Mouse (Mus musculus): ENCODE data around the gene Gm43951.

The Gm43951 gene

GRCm38 (mm10) chr11:72206341-72207203, at the start of gene Gm43951:
Gene Gm43951 (minus strand): TSS chr11:72206840.
- in situ Hi-C loops (cut with MboI) = no loop called here

- in situ Hi-C loops (cut with MboI) = no loop called here
Measured at GRCm38 (mm10) chr11:72256441-72256840, 49.8 kb upstream of the Gm43951 start.

GRCm38 (mm10) chr11:72255629-72256028, 49.0 kb upstream of the Gm43951 start:
- in situ Hi-C loops (cut with MboI) = no loop called here

DNA sequence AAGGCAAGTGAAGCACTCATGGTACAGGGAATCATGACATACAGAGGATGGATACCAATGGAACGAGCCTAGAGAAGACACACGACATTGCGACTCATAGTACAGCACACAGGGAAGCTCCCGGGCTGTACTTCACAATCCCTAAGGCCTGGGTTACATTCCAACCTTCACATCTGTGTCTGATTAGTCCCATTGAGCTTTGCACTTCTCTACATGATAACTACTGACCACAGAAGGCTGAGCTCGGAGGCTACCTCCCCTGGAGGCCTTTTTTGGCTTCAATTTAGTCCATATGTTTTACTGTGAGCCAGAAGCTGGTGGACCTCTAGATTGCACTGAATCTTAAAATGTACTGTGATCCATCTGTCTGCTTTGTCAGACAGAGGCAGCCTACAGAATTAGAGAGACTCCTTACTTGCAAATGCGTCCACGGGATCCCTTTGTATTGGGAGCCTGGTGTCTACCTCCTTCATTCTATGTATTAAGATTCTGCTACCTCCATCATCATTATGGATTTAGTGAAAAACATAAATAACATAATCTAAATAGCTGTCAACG, 38.6 kb upstream of the Gm43951 start:
- in situ Hi-C loops (cut with MboI) = no loop called here

DNA sequence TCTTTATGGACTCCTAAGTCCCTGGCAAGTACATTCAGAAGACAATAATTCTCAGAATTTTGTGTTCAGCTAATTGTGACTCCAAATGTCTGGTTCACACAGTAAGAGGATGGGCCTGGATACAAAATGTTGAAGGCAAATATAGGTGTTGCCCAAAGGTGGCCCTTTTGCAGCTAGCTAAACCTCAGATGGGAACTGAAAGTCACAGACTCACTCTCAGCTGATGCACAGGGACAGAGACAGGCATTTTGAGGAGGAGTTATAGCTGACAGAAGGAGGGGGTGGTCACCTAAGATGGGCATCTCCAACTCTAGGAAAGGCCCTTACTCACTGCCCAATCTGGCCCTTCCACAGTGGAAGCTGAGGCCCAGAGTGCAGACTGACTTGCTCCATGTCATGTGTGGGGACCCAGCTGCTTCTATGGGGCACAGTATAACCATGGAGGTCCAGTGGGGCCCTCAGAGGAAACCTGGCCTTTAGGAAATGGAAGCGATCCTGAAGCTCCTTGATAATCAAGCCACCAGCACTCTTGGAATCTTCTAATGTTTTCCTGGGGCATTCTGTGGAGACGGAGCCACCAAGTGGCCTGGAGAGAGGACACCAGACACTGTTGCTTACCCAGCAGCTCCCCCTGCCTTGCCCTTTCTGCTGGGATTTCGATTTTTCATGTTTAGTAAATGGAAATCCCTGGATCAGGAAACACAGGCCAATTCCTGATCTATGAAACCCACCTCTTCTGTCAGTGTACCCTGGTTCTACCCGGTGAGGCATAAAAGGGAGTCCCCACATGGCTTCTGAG, 33.6 kb upstream of the Gm43951 start:
- in situ Hi-C loops (cut with MboI) = no loop called here

DNA sequence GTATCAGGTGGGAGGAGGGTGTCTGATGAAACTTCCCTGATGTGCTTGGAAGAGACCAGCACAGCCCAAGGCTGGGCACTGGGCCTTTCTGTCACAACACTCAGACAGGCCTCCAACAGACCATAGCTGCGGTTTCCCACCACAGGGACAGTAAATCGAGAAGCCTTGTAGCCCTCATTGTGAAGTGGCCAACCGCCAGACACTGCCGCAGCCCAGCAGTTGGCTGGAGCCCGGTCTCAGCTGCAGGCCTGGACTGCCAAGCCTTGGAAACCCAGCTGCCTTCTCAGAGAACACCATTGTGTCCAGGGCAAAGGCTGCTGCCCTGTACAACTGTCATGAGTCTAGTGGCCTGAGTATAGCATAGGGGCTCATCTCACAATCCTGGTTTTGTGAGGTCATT, 27.4 kb upstream of the Gm43951 start:
- in situ Hi-C loops (cut with MboI) = no loop called here

- in situ Hi-C loops (cut with MboI) = no loop called here
Measured at GRCm38 (mm10) chr11:72232991-72233390, 26.4 kb upstream of the Gm43951 start.

GRCm38 (mm10) chr11:72232068-72232467, 25.4 kb upstream of the Gm43951 start:
- in situ Hi-C loops (cut with MboI) = no loop called here

DNA sequence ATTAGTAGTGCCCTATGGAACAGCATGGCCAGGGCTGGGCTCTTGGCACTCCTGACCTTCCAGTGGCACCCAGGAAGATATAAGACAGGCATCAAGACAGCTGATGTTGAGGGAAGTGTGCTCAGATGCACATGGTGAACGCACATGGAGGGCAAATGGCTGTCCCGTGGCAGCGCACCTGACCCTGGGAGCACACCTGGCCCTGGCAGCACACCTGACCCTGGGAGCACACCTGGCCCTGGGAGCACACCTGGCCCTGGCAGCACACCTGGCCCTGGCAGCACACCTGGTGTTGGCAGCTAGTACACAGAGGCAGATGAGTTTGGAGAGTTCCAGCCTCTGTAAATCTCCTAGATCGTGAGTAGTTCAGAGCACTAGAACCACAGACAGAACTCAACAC, 21.9 kb upstream of the Gm43951 start:
- in situ Hi-C loops (cut with MboI) = no loop called here

DNA sequence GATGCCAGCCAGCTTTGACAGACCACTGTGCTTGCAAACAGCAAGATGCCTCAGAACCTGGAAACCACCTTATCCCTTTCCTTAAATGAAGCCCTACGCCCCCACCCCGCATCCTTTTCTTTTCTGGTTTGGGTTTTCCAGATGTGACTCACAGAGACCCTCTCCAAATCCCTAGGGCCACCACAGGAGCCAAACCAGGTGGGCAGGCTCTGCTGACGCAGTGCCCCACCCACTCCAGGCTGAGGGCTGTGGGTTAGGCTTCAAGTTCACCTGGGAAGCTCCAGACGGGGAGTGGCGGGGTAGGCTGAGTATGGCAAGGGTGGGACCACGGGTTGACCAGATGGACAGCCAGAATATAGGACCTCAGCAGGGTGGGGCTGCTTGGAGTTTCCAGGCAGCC, 20.3 kb upstream of the Gm43951 start:
- in situ Hi-C loops (cut with MboI) = no loop called here

- in situ Hi-C loops (cut with MboI) = no loop called here
Measured at GRCm38 (mm10) chr11:72226020-72226791, 19.6 kb upstream of the Gm43951 start.

GRCm38 (mm10) chr11:72224865-72225264, 18.2 kb upstream of the Gm43951 start:
- in situ Hi-C loops (cut with MboI) = no loop called here

DNA sequence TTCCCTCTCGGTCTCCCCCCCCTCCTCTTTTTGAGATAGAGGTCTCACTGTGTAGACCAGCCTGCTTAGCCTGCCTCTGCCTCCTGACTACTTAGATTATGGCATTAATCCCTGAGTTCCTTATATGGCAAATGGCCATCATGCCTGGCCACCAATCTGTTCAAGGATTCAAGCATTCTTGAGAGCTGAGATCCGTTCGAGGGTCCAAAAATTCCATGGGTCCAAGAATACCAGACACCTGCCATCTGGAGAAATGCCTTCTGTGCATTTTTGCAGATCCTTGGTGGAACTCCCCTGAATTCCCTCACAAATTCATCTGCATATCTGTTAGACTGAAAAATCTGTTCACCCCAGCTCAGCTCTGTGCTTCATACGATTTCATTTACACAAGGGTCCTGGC, 16.8 kb upstream of the Gm43951 start:
- in situ Hi-C loops (cut with MboI) = no loop called here

DNA sequence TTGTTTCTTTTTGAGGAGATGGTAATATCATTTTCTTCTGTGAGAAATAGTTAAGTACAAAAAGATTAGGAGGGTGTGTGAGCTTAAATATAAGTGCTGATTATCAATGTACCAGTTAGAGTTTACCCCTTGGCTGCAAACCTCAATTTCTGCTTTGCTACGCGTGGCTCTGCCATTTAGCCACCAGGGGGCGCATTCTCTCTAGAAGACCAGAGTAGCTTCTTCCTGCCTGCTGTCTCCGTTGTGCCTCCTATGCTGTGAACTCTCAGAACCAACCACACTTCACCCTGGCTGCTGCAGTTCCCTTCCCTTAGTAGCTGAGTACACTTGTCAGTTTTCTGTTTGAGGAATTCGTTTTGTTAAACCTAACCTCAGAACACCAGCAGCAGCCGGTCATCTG, 14.6 kb upstream of the Gm43951 start:
- in situ Hi-C loops (cut with MboI) = no loop called here

GRCm38 (mm10) chr11:72217116-72217515, 10.5 kb upstream of the Gm43951 start:
- in situ Hi-C loops (cut with MboI) = no loop called here

- in situ Hi-C loops (cut with MboI) = no loop called here
Measured at GRCm38 (mm10) chr11:72215410-72215797, 8.8 kb upstream of the Gm43951 start, which contains the start of gene Med31. Gene Med31 (minus strand): TSS chr11:72215592.

DNA sequence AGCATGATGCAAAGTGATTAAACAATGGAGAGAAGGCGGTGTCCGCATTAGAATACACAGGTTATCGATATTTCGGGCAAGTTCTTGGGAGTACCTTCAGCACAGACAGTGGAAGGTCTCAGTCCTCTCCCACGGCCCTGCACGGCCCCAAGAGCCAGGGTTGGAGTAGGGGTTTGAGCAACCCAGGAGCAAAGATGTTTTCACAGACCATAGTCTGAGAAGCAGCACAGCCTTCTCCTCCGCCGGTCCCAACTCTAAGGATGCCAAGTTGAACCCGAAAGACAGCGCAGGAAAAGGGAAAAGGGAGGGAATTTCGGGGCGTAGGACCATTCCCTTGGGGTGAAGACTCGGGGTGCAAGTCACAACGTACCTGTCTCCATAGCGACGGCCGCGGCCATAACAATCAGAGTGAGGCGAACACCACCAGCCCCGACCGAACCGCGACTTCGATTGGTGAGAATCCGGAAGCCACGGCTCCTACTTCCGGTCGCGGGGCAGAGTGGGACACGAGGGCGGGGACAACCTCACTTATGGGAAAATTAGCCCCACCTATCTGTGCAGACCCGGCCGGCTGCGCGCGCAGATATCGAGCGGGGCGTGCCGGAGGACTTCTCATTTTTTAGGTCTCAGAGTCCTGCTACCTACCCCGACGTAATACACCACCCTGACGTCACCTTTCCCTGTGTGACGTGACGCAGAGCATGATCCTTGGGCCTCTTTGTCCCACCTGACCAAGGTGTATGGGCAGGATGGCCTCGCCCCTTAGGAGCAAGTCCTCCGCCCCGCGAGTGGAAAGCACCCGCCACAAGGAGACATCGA, 8.2 kb upstream of the Gm43951 start:
- in situ Hi-C loops (cut with MboI) = no loop called here

DNA sequence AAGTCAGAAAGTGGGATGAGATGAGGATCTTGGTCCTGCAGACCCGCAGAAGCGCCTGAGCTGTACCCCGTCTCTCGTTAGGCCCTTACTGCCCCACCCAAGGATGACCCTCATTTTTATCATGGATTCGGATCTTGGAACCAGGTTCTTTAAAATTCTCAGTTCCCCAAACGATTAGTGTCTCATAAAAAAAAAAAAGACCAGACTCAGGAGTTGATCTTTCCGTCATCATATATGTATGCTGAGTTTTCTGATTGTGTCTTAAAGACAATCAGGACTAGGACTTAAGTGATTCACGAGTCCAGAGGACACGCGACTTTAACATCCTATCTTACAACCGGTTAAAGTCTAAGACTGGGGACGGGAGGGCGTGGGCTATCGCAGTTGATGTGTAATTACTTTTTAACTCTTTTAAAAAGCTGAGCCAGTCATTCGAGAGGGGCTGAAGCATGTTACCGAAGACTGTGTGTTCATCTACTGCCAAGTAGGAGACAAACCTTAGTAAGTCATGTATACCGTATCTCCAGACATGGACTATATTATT, 1.3 kb upstream of the Gm43951 start:
- in situ Hi-C loops (cut with MboI) = no loop called here

GRCm38 (mm10) chr11:72207204-72207833, 679 bp upstream of the Gm43951 start, which contains the start of the genes 4933427D14Rik and Txndc17:
Gene 4933427D14Rik (minus strand): TSS chr11:72207459.
Gene Txndc17 (plus strand): TSS chr11:72207547.
- in situ Hi-C loops (cut with MboI) = no loop called here

DNA sequence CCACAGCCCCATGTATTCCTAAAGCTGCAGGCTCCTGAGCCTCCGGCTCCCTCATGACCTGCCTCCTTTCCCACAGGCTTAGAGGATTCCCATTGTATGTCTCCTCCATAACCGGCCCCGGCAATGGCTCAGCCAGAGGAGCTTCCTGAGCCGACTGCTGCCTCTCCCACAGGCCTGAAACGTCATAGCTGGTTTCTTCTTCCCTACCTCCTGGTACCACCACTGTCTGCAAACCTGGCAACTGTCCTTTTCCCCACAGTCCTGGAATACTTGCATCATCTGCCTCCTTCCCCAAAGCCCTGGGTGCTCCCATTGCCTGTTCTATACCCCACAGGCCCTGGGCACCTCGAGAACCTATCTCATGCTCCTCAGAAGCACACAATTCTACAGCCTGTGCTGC, 1.4 kb downstream of the Gm43951 start:
- in situ Hi-C loops (cut with MboI) = no loop called here

All from mature B cell (primary cell).